Mouse (Mus musculus) gastrocnemius, postnatal 10 days (tissue): ENCODE results near the gene Snrpg. TPM values are rescaled to one million over a fixed set of nuclear protein-coding genes. Genes with fewer than 3 reads are reported as not detected.

Experiments used
- DNase-seq: peaks from one replicate; pipeline ENCODE4 v3.0.0; 2021; ENCODE audit warnings: mixed read lengths
- total RNA-seq, 2 experiments: library from RNA; stranded (reverse); gene quantifications; 2 replicates each; pipeline ENCODE4 v1.2.3; 2021

Gene Snrpg
- total RNA-seq, 2 experiments from 2014 or later, result 60.0 to 71.1 TPM

GRCm38 (mm10) chr6:86399995-86400394, 28.9 kb downstream of the Snrpg start:
- DNase-seq, result no peak

GRCm38 (mm10) chr6:86400972-86401371, 29.9 kb downstream of the Snrpg start:
- DNase-seq, result peak; percentile 42

GRCm38 (mm10) chr6:86402681-86403607, 31.8 kb downstream of the Snrpg start:
- no peak for DNase-seq

GRCm38 (mm10) chr6:86403728-86404099, 32.6 kb downstream of the Snrpg start:
- peak; percentile 82 for DNase-seq

- DNase-seq, result peak; percentile 97
Observed at GRCm38 (mm10) chr6:86404100-86404861, 33.2 kb downstream of the Snrpg start, which contains the start of gene Tia1. Gene Tia1 (plus strand): TSS chr6:86404219.

- DNase-seq, result no peak
Observed at GRCm38 (mm10) chr6:86404996-86405395, 33.9 kb downstream of the Snrpg start.

GRCm38 (mm10) chr6:86406306-86406705, 35.2 kb downstream of the Snrpg start:
- no peak for DNase-seq

GRCm38 (mm10) chr6:86418711-86419110, 47.6 kb downstream of the Snrpg start:
- no peak for DNase-seq

- no peak for DNase-seq
Observed at GRCm38 (mm10) chr6:86419239-86419638, 48.1 kb downstream of the Snrpg start.

GRCm38 (mm10) chr6:86420491-86420890, 49.4 kb downstream of the Snrpg start:
- no peak for DNase-seq

GRCm38 (mm10) chr6:86426358-86426757, 55.3 kb downstream of the Snrpg start, which contains the start of gene Gm44790:
Gene Gm44790 (plus strand): TSS chr6:86426658.
- DNase-seq, result no peak

Other genes with a start within 250 kb of the Snrpg start
- gene Tgfa, start 176.1 kb upstream of the Snrpg start, total RNA-seq, result under 1 TPM; 0.35 to 0.75 TPM
- 10 to 100 TPM; 23.8 to 30.4 TPM for gene Fam136a, start 5.7 kb upstream of the Snrpg start, total RNA-seq
- gene Pcyox1, start 25.9 kb downstream of the Snrpg start, total RNA-seq, result 10 to 100 TPM; 67.0 to 71.2 TPM
- 10 to 100 TPM; 34.0 to 50.1 TPM for gene Tia1, start 32.9 kb downstream of the Snrpg start, total RNA-seq
- gene Gm44790, start 55.4 kb downstream of the Snrpg start, total RNA-seq, result not detected
- 1 to 10 TPM; 8.7 to 9.8 TPM for gene C87436, start 67.1 kb downstream of the Snrpg start, total RNA-seq
- gene Pcbp1, start 155.0 kb downstream of the Snrpg start, total RNA-seq, result 100 to 1,000 TPM; 167 to 185 TPM